Mouse (Mus musculus) kidney, adult 9 months (tissue): ENCODE measurements around the gene Cd63.

Source experiments
- DNase-seq: peaks from one replicate; pipeline ENCODE4 v3.0.0; 2022

Cd63 gene

GRCm38 (mm10) chr10:128908778-128909448, 8.1 kb downstream of the Cd63 start:
- DNase-seq = peak; percentile 91

- peak; percentile 95 for DNase-seq
Observed at GRCm38 (mm10) chr10:128909567-128910028, 8.8 kb downstream of the Cd63 start.

- DNase-seq = peak; percentile 64
Observed at GRCm38 (mm10) chr10:128910066-128910841, 9.5 kb downstream of the Cd63 start.

GRCm38 (mm10) chr10:128911430-128911829, 10.6 kb downstream of the Cd63 start:
- DNase-seq = no peak

- no peak for DNase-seq
Observed at GRCm38 (mm10) chr10:128912268-128912667, 11.5 kb downstream of the Cd63 start.

GRCm38 (mm10) chr10:128912791-128913190, 12.0 kb downstream of the Cd63 start:
- no peak for DNase-seq

- peak; percentile 96 for DNase-seq
Observed at GRCm38 (mm10) chr10:128913219-128913618, 12.4 kb downstream of the Cd63 start.

- peak; percentile 51 for DNase-seq
Observed at GRCm38 (mm10) chr10:128913696-128914095, 12.9 kb downstream of the Cd63 start.

- DNase-seq = no peak
Observed at GRCm38 (mm10) chr10:128915550-128915949, 14.8 kb downstream of the Cd63 start.

- no peak for DNase-seq
Observed at GRCm38 (mm10) chr10:128916665-128917064, 15.9 kb downstream of the Cd63 start.

GRCm38 (mm10) chr10:128917400-128917799, 16.6 kb downstream of the Cd63 start:
- DNase-seq = no peak

GRCm38 (mm10) chr10:128918246-128918645, 17.5 kb downstream of the Cd63 start:
- DNase-seq = peak; percentile 72

GRCm38 (mm10) chr10:128919203-128919631, 18.4 kb downstream of the Cd63 start:
- DNase-seq = peak; percentile 93

- no peak for DNase-seq
Observed at GRCm38 (mm10) chr10:128919966-128920365, 19.2 kb downstream of the Cd63 start.

GRCm38 (mm10) chr10:128920736-128921161, 20.0 kb downstream of the Cd63 start:
- peak; percentile 82 for DNase-seq

GRCm38 (mm10) chr10:128921251-128921650, 20.5 kb downstream of the Cd63 start:
- DNase-seq = peak; percentile 57

GRCm38 (mm10) chr10:128921883-128922821, 21.4 kb downstream of the Cd63 start:
- DNase-seq = peak; percentile 37

GRCm38 (mm10) chr10:128922822-128923012, 21.9 kb downstream of the Cd63 start, which contains the start of gene Rdh5:
TSS of gene Rdh5 (minus strand) at chr10:128922888.
- DNase-seq = no peak

- DNase-seq = peak; percentile 98
Observed at GRCm38 (mm10) chr10:128923013-128923691, 22.4 kb downstream of the Cd63 start.

GRCm38 (mm10) chr10:128923935-128924334, 23.1 kb downstream of the Cd63 start, which contains the start of gene Bloc1s1:
TSS of gene Bloc1s1 (minus strand) at chr10:128924035.
- no peak for DNase-seq

GRCm38 (mm10) chr10:128928356-128928755, 27.6 kb downstream of the Cd63 start:
- no peak for DNase-seq

GRCm38 (mm10) chr10:128929638-128930378, 29.0 kb downstream of the Cd63 start:
- DNase-seq = peak; percentile 50
